Mouse (Mus musculus) E14TG2a.4 (cell line): Measurements from ENCODE around the gene Flt4.

Source experiments
- H3K27me3 ChIP-seq: 2 replicates; pipeline ENCODE4 v1.6.1; 2014; ENCODE audit warnings: low read length, control low read depth; ENCODE audit not compliant: insufficient read depth
- H3K36me3 ChIP-seq: 2 replicates; pipeline ENCODE4 v1.6.1; 2014; ENCODE audit warnings: low read length, control low read depth; ENCODE audit not compliant: insufficient read depth
- H3K4me1 ChIP-seq: replicated peaks from 2 replicates; pipeline ENCODE4 v1.6.1; 2014; ENCODE audit warnings: low read depth, low read length, control low read depth
- H3K4me3 ChIP-seq: replicated peaks from 2 replicates; pipeline ENCODE4 v1.5.1; 2014; ENCODE audit warnings: mild to moderate bottlenecking, low read length
- H3K9me3 ChIP-seq: 2 replicates; pipeline ENCODE4 v1.6.1; 2014; ENCODE audit warnings: low read length, control low read depth
- CTCF ChIP-seq: conservative IDR thresholded peaks from 2 replicates; pipeline ENCODE4 v1.5.1; 2014; ENCODE audit warnings: low read length
- NANOG ChIP-seq: IDR thresholded peaks from 2 replicates; pipeline ENCODE4 v1.6.1; 2014; ENCODE audit warnings: borderline replicate concordance, low read length, mixed read lengths
- POU5F1 ChIP-seq: IDR thresholded peaks from 2 replicates; pipeline ENCODE4 v1.6.1; 2014; ENCODE audit warnings: low read length, borderline replicate concordance

Gene Flt4

GRCm38 (mm10) chr11:49697779-49698178 lies 88.7 kb downstream of the Flt4 start:
- Histone ChIP-seq H3K4me3 (no peak overlapping the region), H3K36me3 (peaks cover 80% of the 10 kb centered on the region), H3K27me3 (no peaks in the 10 kb centered on the region), H3K4me1 (peaks cover 24% of the 10 kb centered on the region), H3K9me3 (no peaks in the 10 kb centered on the region)
- TF ChIP-seq POU5F1 = no peak
- no peak for TF ChIP-seq NANOG

- H3K27me3 ChIP-seq = no peaks in the 10 kb centered on the region
- H3K9me3 ChIP-seq = no peaks in the 10 kb centered on the region
- peaks cover 80% of the 10 kb centered on the region for H3K36me3 ChIP-seq
- TF ChIP-seq CTCF (no peak), NANOG (no peak), POU5F1 (no peak)
- H3K4me3 ChIP-seq = no peak overlapping the region
- peaks cover 28% of the 10 kb centered on the region for H3K4me1 ChIP-seq
These were observed 90.0 kb downstream of the Flt4 start for GRCm38 (mm10) chr11:49699079-49699478.

DNA sequence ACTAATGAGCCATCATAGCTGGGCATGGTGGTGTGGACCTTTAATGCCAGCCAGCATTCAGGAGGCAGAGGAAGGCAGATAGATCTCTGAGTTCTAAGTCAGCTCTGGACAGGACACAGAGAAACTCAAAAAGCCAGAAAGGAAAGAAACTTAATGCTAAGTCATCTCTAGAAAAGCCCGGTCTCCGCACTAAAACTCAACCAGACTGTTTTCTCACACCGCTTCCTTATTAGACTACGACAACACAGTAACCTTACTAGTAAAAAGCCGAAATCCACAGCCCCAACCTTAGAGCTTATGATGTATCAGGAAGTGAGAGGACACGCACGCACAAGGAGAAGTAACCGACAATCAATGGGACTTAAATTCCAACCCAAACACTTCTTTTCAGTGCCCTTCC lies 93.0 kb downstream of the Flt4 start:
- Histone ChIP-seq H3K27me3 (no peaks in the 10 kb centered on the region), H3K9me3 (no peaks in the 10 kb centered on the region), H3K4me1 (peaks cover 46% of the 10 kb centered on the region), H3K4me3 (no peak overlapping the region), H3K36me3 (peaks cover 89% of the 10 kb centered on the region)
- TF ChIP-seq NANOG = no peak
- no peak for TF ChIP-seq CTCF
- no peak for TF ChIP-seq POU5F1
